Mouse (Mus musculus) left cerebral cortex, adult 11 months (tissue): ENCODE data around the gene Syce2.
"Not testable (repeated sequence)": the region's sequence is repeated elsewhere in the genome, so short reads cannot be mapped to it uniquely, and the experiment has no call there.

Experiments
- DNase-seq: peaks from one replicate; pipeline ENCODE4 v3.0.0; 2022; ENCODE audit warnings: low spot score

Gene Syce2

DNA sequence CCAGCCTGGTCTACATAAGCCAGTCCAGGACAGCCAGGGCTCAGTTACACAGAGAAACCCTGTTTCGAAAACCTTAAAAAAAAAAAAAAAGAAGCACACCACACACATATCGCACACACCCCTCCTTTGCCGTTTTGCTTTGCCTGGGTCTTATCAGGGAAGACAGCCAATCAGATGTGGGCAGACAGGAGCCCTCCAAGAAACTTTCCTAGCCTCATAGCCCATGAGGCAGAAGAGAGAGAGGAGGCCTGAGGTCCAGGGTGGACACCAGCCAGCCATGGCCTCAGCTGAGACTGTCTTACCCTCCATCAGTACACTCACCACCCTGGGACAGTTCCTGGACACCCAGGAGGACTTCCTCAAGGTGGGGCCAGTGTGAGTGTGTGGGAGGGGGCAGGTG, 29.8 kb downstream of the Syce2 start, which contains the start of gene Klf1:
Gene Klf1 (plus strand): TSS at position 177 of the 400 bp plus-strand sequence.
- no peak for DNase-seq

- no peak for DNase-seq
These were observed 30.5 kb downstream of the Syce2 start for GRCm38 (mm10) chr8:84902367-84902919.

GRCm38 (mm10) chr8:84902920-84903661, 31.2 kb downstream of the Syce2 start:
- DNase-seq: peak; percentile 86

DNA sequence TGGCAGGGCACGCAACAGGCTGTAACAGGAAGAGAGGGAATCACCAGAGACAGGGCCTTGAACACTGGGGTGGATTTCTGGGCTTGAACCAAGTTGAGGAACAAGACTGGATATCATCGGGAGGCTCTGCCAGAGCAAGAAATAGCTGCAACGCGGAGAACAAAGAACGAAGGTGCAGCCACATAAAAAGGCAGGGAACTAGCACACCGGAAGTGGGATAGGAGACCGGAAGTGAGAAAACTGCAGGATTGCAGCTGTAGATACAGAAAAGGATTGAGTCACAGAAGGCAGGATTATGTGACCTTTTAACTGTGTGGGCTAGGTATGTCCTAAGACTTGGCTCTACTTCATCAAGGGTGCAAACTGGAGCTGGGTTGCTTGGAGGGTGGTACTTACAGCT, 32.4 kb downstream of the Syce2 start:
- DNase-seq: no peak

GRCm38 (mm10) chr8:84907037-84907436, 35.1 kb downstream of the Syce2 start:
- DNase-seq: no peak

GRCm38 (mm10) chr8:84907493-84907892, 35.6 kb downstream of the Syce2 start:
- DNase-seq: no peak

DNA sequence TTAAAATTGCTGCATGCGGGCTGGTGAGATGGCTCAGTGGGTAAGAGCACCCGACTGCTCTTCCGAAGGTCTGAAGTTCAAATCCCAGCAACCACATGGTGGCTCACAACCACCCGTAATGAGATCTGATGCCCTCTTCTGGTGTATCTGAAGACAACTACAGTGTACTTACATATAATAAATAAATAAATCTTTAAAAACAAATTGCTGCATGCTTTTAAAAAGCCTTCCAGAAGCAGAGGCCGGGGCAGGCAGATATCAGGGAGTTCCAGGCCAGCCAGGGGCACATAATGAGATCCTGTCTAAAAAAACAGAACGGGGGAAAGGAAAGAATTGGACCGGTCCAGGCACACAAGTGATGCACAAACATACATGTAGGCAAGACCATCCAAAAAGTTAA, 36.1 kb downstream of the Syce2 start:
- DNase-seq: not testable (repeated sequence)

- peak; percentile 78 for DNase-seq
These were observed 36.7 kb downstream of the Syce2 start, which contains the start of gene Dnase2a for GRCm38 (mm10) chr8:84908421-84909161. Dnase2a (plus strand) TSS chr8:84908560.

- no peak for DNase-seq
These were observed 37.4 kb downstream of the Syce2 start for GRCm38 (mm10) chr8:84909162-84909767.

GRCm38 (mm10) chr8:84909949-84910348, 38.0 kb downstream of the Syce2 start:
- no peak for DNase-seq

DNA sequence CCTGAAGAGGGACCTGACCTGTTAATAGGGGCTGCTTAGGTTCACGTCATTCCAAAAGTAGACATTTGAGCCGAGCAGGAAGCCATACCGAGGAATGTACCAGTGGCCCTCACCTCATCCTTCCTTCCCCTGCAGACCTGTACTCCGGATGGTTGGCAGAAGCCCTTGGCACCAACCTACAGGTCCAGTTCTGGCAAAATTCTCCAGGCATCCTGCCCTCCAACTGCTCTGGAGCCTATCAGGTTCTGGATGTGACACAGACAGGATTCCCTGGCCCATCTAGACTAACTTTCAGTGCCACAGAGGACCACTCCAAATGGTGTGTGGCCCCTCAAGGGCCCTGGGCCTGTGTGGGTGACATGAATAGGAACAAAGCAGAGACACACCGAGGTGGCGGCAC, 38.6 kb downstream of the Syce2 start:
- no peak for DNase-seq

DNA sequence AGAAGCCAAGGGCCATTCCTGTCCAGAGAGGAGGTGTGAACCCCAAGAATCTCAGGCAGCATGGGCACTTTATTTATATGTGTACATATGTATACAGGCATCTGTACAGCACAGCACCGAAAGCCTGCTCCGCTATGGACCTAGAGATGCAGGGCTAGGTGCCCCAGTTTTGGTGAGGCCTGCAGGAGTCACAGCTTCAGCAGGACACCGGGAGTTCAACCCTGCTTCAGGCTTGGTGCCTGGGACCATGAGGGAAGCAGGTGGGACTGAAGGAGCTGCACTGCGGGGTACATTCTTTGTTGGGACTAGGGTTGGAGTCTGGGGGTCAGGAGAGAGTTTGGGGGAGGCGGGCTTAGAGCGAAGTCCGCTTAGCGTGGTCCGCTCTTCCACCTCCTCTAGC, 39.9 kb downstream of the Syce2 start:
- DNase-seq: no peak

GRCm38 (mm10) chr8:84912391-84912790, 40.5 kb downstream of the Syce2 start:
- DNase-seq: no peak

- DNase-seq: no peak
These were observed 41.1 kb downstream of the Syce2 start for GRCm38 (mm10) chr8:84912895-84913501.

DNA sequence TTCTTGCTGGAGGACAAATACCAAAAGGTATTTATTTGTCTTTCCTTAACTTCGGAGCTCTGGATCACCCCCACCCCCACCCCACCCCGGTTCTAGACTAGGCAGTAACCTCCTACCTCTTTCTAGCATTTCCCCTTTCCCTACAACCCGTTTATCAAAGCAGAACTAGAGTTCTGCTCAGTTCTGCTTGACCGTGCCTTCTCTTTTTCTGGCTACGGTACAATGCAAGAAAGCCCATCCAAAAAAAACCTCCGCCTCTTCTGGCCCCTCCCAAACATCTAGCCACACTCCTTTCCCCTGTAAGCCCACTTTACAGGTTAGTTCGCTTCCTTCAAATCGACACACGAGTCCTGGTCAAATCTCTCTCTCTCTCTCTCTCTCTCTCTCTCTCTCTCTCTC, 41.6 kb downstream of the Syce2 start:
- no peak for DNase-seq

DNA sequence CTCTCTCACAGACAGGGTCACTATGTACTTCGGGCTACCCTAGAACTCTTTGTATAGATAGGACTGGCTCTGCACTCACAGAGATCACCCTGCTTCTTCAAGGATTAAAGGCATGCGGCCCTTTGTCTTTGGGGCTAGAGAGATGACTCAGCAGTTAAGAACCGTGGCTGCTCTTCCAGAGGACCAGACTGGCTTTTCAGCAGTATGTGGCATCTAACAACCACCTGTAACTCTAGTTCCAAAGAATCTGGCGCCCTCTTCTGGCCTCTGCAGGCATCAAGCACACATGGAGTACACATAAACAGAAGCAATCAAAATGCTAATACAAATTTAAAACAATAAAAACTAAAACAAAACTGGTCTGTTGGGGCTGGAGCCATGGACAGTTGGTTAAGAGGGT, 42.0 kb downstream of the Syce2 start:
- DNase-seq: no peak

DNA sequence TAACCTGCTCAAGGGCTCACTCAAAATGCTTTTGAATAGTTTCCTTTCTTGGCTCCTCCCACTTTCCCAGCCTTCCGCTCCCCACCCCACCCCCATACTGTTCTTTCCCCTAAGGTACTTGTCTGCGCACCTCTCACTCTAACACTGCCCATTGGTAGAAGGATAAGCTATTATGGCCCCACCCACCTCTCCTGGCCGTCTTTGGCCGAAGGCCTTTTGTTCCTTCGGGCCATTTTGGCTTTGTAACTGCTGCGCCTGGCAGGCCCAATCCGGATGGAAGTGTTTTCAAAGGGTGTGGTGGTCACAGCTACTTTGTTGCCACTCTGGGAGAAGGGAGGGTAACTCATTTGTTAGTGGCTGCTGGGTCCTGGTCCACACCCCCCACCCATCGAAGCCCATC, 43.4 kb downstream of the Syce2 start:
- no peak for DNase-seq

GRCm38 (mm10) chr8:84917781-84918180, 45.9 kb downstream of the Syce2 start:
- no peak for DNase-seq

DNA sequence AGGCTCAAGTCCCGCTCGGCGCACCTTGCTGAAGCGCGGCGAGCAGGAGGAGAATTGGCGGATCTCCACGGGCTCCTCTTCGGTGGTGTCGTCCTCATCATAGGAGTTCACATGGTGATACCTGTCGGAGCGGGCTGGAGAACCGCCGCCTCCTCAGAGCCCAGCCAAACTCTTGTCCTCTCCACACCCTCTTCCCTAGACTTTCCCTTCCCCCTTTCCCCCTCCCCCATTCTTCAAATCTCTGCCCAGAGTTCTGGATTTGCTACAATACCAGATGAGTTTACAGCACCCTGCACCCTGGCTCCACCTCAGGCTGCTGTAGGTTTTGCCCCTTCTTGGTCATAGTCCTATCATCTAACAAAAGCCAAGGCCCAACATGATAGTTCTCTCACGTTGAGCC, 46.7 kb downstream of the Syce2 start:
- DNase-seq: no peak

DNA sequence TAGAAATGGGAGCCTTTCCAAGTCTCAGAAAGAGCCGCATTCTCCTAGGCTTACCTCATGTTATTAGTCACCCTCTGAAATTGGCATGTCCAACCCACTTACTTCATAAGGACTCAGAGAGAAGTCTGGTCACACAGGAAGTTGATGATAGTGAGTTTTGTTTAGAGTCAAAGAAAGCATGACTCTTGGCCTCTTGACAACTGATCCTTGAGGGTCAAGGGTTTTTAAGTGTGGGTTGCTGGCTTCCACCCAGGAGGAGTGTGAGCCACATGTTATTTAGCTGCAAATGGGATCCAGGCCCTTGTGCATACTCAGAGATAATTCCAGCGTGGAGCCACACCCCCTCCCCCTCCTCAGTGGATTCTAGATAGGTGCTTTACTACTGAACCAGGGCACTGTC, 49.7 kb downstream of the Syce2 start:
- no peak for DNase-seq

DNA sequence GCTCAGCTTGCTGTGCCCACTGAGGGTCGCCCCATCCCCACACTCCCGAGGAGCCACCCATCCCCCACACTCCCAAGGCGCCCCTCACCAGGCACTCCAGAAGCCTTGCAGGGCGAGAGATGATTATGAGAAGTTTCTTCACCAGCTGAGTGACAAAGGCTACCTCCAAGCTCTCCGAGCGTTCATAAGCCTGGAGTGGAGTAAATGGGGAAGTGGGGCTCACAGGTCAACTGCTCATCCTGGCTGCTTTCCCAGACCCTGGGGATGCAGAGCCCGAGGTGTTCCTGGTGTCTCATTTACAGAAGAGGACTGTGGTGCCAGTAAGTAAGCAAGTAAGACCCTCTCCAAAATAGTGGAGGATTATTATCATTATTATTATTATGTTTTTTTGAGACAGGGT, 53.6 kb downstream of the Syce2 start:
- no peak for DNase-seq

DNA sequence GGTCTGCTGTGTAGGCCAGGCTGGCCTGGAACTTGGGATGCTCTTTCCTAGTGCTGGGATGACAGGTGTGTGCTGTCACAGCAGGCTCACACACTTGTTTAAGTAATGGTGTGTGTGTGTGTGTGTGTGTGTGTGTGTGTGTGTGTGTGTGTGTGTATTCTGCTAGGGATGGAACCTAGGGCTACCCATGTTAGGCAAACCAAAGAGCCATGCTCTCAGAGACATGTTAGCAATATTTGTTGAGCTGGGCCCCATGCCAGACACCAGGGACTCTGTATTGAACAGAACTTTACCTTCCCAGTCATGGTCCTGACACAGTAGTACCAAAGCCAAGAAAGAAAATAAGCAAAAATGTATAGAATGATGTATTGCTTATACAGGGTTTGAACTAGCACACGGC, 55.6 kb downstream of the Syce2 start:
- DNase-seq: no peak
